Mouse (Mus musculus) kidney, postnatal 14 days (tissue): ENCODE results near the gene Ifit2.
A peak's percentile ranks its signal among the peaks of the same experiment; 100 is the strongest.

ENCODE experiments used
- DNase-seq: peaks from one replicate; pipeline ENCODE4 v3.0.0; 2022; ENCODE audit warnings: mixed read lengths

The Ifit2 gene

DNA sequence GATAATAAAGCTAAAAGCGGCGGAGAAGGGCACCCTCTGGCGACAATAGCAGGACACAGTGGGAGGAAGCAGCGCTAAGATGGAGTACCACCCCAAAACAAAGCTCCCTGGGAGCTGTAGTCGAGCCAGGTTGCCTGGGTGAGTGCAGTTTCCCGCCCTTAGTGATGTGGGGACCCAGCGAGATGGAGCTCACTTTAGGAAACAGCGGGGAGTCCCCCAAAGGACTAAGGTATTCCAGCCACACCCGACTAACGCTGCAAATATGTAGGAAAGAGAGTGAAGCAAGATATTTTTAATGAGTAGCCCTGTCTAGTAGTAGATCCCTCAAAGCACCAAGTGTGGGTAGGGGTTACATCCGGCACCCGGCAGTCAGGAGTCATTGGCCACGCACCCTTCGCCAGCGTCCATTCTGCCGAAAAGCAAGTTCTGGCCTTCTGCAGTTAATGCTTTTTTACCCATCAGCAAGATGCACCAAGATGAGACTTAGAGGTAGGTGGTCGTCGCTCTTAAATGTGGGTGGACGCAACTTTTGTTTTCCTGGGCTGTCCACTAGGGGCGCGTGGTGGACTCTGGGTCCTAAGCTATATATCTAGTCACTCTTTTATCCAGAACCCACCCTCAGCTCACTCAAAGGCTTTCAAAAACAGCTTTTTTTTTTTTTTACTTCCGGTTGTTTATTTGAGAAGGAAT lies at the start of gene Ifit2:
Gene Ifit2 (plus strand): TSS at position 161 of the 690 bp plus-strand sequence.
- DNase-seq: peak; percentile 83

GRCm38 (mm10) chr19:34500763-34501162 lies 49.7 kb upstream of the Ifit2 start:
- peak; percentile 83 for DNase-seq

- DNase-seq: no peak
Observed at GRCm38 (mm10) chr19:34505161-34505721, 45.3 kb upstream of the Ifit2 start.

GRCm38 (mm10) chr19:34510717-34511116 lies 39.8 kb upstream of the Ifit2 start:
- peak; percentile 32 for DNase-seq

DNA sequence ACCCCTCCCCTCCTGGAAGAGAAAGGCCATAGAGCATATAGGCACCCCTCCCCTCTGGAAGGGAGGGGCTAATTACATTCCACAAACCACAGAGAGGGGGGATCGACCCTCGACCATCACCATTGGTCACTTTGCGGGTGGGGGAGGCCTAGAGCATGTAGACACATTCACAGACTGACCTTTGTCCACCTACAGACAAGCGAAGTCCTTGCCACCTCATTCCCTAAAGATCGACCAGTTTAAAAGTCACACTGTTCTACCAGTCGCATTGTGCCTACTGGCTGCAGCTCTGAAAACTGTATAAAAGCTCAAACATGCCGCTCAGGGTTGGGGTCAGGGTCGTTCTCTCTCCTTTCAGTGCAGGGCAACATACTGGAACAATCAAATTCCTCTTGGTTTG lies 39.0 kb upstream of the Ifit2 start:
- DNase-seq: peak; percentile 35

DNA sequence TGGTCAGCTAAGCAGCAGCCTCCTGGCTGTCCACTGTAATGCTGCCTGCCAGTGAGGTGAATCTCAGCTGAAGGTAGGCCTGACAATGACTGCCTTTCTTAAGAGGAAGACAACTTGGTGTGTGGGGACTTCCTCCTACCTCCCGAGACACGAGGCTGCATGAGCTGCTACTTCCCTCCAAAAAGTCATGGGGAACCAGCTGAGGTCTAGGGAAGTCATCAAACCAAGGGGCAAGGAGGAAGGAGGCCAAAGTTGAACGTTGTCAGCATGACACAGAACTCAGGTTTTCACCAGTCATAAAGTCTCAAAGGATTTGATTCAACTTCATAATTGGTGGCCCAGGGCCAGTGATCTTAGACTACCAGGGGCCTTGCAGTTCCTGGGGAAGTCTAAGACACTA lies 34.8 kb upstream of the Ifit2 start:
- DNase-seq: no peak

- DNase-seq: no peak
Observed at GRCm38 (mm10) chr19:34516346-34516745, 34.1 kb upstream of the Ifit2 start.

DNA sequence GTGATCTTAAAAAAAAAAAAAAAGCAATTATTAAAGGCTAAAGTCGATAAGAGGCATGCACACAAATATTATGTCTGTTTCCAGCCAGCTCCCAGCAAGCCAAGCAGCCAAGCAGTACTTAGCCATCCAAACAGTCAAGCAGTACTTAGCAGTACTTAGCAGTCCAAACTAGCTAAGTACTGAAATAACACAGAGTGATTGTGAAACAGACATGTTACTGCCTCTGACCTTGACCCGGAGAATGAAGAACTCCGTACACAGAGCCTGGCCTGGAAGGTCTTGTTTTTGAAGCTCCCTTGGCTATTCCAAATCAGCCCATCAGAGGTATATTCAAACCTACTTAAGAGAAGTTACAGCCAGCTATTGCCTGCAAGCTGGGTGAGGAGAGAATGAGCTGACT lies 33.3 kb upstream of the Ifit2 start:
- no peak for DNase-seq

DNA sequence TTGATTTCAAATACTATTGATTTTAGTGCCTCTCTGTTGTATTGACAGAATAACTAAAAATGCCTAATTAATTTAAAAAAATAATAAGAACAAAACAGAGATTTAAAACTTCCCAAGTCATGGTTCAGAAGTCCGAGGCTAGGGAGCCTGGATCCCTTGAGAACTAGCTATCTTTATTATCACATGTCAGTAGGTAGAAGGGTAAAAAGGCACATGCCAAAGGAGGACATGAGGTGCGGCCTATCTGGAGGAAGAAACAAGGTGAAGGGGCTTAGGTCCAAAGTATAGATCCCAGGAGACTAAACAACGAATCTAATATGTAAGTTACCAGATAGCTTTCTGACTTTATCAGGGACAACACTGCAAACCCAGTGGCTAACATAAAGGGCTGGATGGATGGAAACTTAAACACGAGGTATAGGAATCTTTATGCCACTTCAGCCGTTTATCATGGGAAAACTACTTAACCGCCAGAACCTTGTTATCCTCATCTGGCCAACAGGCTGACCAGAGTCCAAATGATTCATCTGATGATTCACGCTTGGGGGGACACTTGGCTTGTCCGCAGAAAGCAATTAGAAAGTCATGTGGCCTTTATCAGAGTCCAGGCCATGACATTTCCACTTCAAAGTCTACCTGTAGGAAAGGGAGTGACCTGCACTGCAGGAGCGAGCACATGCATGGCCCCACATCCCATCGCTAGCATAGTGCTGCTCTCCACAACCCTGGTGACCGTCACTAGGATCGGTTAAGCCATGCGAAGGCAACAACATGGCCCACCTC lies 32.5 kb upstream of the Ifit2 start:
- DNase-seq: peak; percentile 72

GRCm38 (mm10) chr19:34518786-34519185 lies 31.7 kb upstream of the Ifit2 start:
- DNase-seq: peak; percentile 39

DNA sequence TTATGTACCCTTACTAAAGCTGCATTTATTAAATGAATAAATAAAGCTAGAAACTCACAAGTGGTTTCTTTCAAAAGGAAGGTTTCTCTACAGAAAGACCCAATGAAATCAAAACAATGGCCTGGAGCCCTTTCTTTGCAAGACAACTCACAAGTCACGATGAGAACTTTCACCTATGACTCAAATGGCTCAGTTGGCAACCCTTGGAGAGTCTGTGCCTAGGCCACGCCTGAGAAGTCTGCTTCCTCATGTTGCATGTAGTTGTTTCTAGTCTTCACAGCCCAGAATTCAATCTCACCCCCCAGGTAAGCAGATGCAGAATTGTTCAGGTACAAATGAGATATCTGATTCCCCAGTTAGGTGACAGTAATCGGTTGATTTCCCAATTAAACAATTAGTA lies 30.8 kb upstream of the Ifit2 start:
- no peak for DNase-seq

GRCm38 (mm10) chr19:34520051-34520450 lies 30.4 kb upstream of the Ifit2 start:
- peak; percentile 27 for DNase-seq

DNA sequence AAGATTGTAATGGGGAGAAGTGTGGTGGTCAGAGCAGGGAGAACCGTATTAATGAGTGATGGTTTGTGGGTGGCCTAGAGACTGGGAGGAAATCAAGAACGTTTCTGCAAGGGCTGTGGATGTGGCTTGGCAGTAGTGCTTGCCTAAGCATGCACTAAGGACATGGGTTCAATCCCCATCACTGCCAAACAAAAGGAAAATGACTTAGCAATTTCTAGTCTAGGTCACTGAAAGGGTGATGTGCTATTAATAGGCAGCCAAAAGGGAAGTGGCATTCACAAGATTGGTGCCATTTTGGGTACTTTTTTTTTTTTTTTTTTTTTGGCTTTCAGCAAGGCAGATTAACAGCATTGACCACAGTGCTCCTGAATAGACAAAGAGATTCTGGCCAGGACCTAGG lies 29.1 kb upstream of the Ifit2 start:
- DNase-seq: no peak

GRCm38 (mm10) chr19:34521978-34522377 lies 28.5 kb upstream of the Ifit2 start:
- no peak for DNase-seq

DNA sequence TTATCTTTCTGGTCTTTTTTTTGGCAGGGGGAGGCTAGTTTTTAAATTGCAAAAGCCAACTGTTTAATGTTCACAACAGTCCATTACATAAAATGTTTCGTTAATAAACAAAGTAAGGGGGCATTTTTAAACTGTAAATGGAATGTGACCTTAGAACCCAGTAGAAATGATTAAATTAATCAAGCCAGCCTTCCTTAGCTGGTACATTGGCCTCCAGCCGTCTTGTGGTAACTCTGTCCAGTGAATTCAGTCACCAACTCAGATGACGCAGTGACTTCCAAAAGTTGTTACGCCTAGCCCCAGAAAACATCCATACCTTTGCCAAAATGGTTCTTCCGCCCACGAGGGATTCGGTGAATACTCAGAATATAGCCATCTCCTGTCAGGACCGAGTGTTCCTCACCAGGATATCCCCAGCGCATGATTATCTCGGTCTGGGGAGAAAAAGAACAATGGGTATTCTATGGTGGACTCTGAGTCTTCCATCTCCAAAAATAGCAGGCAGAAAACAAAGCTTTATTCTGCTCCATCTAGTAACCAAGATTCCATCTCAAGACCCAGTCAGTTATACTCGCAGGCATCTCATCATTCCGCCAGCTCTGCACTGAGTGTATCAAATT lies 27.3 kb upstream of the Ifit2 start:
- DNase-seq: peak; percentile 33

- no peak for DNase-seq
Observed at GRCm38 (mm10) chr19:34524646-34525045, 25.8 kb upstream of the Ifit2 start.

GRCm38 (mm10) chr19:34526321-34526923 lies 24.1 kb upstream of the Ifit2 start:
- peak; percentile 41 for DNase-seq

- DNase-seq: peak; percentile 98
Observed at GRCm38 (mm10) chr19:34526941-34527682, 23.4 kb upstream of the Ifit2 start, which contains the start of gene Lipa. Gene Lipa (minus strand): TSS chr19:34527474.

DNA sequence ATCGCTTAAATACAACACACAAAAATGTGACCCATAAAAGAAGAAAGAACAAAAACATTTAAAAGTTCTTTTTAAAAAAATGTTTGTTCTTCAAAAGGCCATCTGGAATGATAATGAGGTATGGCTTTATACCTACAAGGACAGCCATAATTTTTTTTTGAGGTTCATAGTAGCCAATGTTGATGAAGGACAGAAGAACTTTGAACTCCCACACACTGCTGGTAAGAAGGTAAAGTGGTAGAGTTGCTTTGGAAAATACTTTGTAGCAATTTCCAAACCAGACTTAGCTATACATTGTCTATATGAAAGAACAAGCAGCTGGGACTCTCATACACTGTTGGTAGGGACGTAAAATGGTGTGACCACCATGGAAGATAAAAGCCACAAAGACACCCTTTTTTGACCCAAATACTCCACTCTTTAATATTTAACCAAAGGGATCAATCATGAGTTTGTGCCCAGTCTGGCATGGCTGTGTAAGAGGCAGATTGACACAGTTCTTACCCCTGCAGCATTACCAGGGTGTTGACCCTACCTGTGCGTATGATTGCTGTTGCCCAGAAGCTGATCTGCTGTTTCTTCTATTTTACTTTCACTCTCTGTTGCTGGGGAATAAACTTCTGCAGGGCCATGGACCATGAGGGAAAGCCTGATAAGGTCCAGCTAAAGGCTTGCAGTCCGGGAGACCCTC lies 18.3 kb upstream of the Ifit2 start:
- DNase-seq: no peak

DNA sequence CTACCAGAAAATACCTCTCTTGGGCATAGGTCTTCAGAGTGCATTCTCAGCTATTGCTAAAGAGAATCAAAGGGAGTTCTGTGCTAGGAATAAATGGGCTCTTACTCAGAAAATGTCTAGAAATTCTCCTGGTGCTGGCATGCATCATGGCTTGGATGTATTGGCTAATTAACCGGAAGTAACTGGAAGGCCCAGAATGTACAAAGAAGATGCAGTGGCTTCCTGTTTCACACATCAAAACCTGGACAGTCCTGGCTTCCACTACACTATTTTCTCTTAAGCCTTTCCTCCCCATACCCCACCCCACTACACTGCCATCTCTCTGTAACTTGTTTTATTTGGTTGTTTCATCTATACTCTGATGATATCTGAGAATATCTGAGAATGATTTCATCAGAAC lies 11.1 kb upstream of the Ifit2 start:
- DNase-seq: no peak

GRCm38 (mm10) chr19:34546211-34546610 lies 4.3 kb upstream of the Ifit2 start:
- DNase-seq: no peak

- peak; percentile 83 for DNase-seq
Observed at GRCm38 (mm10) chr19:34547976-34548375, 2.5 kb upstream of the Ifit2 start.
